In the genomic region with DNA sequence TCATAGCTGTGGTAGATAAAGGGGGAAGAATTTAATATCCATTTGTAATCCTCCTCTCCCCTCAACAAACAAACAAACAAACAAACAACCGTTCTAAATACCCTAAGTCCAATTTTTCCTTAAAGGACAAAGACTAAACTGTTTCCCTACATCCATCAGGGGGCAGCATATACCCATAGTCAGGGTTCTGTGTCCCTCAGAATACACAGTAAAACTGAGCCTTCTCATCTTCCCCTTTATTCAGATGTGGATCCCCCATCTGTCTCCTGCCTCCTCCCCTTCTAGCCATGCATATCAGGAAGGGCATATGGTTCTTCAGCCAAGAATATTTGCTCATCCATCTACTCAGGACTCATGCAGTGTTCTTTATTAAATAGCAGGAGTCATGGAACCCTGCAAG, we compare ENCODE assay signal across 10 mouse cellular contexts. TPM values are rescaled to one million over a fixed set of nuclear protein-coding genes. Genes with fewer than 3 reads are reported as not detected.
DNase-seq lines count a peak whose midpoint lies in the region; ATAC-seq and TF ChIP-seq lines count a peak whose summit lies in the region.
"Had no signal": no experiment of that assay in that cellular context is flagged by ENCODE, and none has a peak within 500 bp of the region (broad histone marks: within the 10 kb centered on the region; RNA-seq: fewer than 3 reads in every experiment).

No protein-coding gene starts in this region.

- H3K36me3 ChIP-seq in forebrain, embryonic 14.5 days (ENCODE audit: control insufficient read depth, insufficient read depth, low read length) = no peaks in the 10 kb centered on the region
- no peaks in the 10 kb centered on the region for H3K36me3 ChIP-seq in forebrain, embryonic 10.5 days (replicated peaks)
- H3K36me3 ChIP-seq in kidney, postnatal 0 days (ENCODE audit: insufficient read depth, low read length) = no peaks in the 10 kb centered on the region
- H3K36me3 ChIP-seq: heart, embryonic 13.5 days; midbrain, embryonic 12.5 days had no signal

- no peak overlapping the region for H3K9ac ChIP-seq in forebrain, embryonic 14.5 days (ENCODE audit: low read length)
- H3K9ac ChIP-seq in kidney, postnatal 0 days (ENCODE audit: low read depth, low read length) = no peak overlapping the region
- H3K9ac ChIP-seq: heart, embryonic 13.5 days; midbrain, embryonic 12.5 days had no signal

- no peaks in the 10 kb centered on the region for H3K9me3 ChIP-seq in forebrain, embryonic 14.5 days (replicated peaks; ENCODE audit: control insufficient read depth, low read length)
- H3K9me3 ChIP-seq in forebrain, embryonic 10.5 days = no peaks in the 10 kb centered on the region
- no peaks in the 10 kb centered on the region for H3K9me3 ChIP-seq in kidney, postnatal 0 days (replicated peaks; ENCODE audit: low read length)
- H3K9me3 ChIP-seq: heart, embryonic 13.5 days; midbrain, embryonic 12.5 days had no signal

- peak; percentile 90 for DNase-seq in forebrain, embryonic 14.5 days (ENCODE audit: low spot score)
- no peak for DNase-seq in forebrain, embryonic 10.5 days (ENCODE audit: extremely low spot score, low spot score)
- peak; percentile 60 to 65 for DNase-seq in right cerebral cortex, adult 2 months (ENCODE audit: low spot score in 2 of 2)
- DNase-seq in right cerebral cortex, postnatal 36 days (ENCODE audit: low spot score in 2 of 2) = no peak
- DNase-seq in embryo, embryonic 11 days = peak; percentile 78
- peak; percentile 92 for DNase-seq in kidney, postnatal 0 days (ENCODE audit: low spot score)
- DNase-seq in natural killer cell, adult 2 months (ENCODE audit: low spot score in 2 of 2) = peak; percentile 30 to 53
- DNase-seq in urinary bladder, adult 2 months (ENCODE audit: low spot score) = no peak

- H3K27ac ChIP-seq in forebrain, embryonic 14.5 days (ENCODE audit: low read depth, low read length) = no peak overlapping the region
- no peak overlapping the region for H3K27ac ChIP-seq in forebrain, embryonic 10.5 days
- H3K27ac ChIP-seq in kidney, postnatal 0 days = no peak overlapping the region
- H3K27ac ChIP-seq: heart, embryonic 13.5 days; midbrain, embryonic 12.5 days had no signal

- H3K4me1 ChIP-seq in forebrain, embryonic 14.5 days (ENCODE audit: control insufficient read depth, insufficient read depth, low read length) = peaks cover 9% of the 10 kb centered on the region
- peaks cover 32% of the 10 kb centered on the region for H3K4me1 ChIP-seq in forebrain, embryonic 10.5 days
- peaks cover 20% of the 10 kb centered on the region; the same call in 1 of the 2 replicates for H3K4me1 ChIP-seq in kidney, postnatal 0 days (replicated peaks; ENCODE audit: insufficient read depth, low read length)

- peak; percentile 82 for TF ChIP-seq CTCF in kidney, postnatal 0 days (IDR thresholded peaks at IDR 0.05; ENCODE audit: low read depth)

- H3K4me2 ChIP-seq in forebrain, embryonic 14.5 days (ENCODE audit: low read length) = no peak overlapping the region
- no peak overlapping the region for H3K4me2 ChIP-seq in kidney, postnatal 0 days (ENCODE audit: low read length)
- H3K4me2 ChIP-seq: heart, embryonic 13.5 days; midbrain, embryonic 12.5 days had no signal

- peaks cover 19% of the 10 kb centered on the region for H3K27me3 ChIP-seq in forebrain, embryonic 14.5 days (replicated peaks; ENCODE audit: control insufficient read depth, insufficient read depth, low read length)
- peaks cover 55% of the 10 kb centered on the region for H3K27me3 ChIP-seq in forebrain, embryonic 10.5 days (ENCODE audit: poor library complexity, severe bottlenecking)
- peaks cover 12% of the 10 kb centered on the region for H3K27me3 ChIP-seq in kidney, postnatal 0 days (ENCODE audit: insufficient read depth, low read length)

- ATAC-seq in forebrain, embryonic 14.5 days = peak; percentile 33; the same call in 1 of the 2 replicates
- ATAC-seq in kidney, postnatal 0 days (replicated peaks; ENCODE audit: low FRiP score, low read depth) = no peak

- H3K4me3 ChIP-seq in forebrain, embryonic 14.5 days (ENCODE audit: low read depth, low read length) = no peak overlapping the region
- H3K4me3 ChIP-seq in forebrain, embryonic 10.5 days = no peak overlapping the region
- H3K4me3 ChIP-seq in kidney, postnatal 0 days (replicated peaks; ENCODE audit: low read depth, low read length) = no peak overlapping the region
- H3K4me3 ChIP-seq: heart, embryonic 13.5 days; midbrain, embryonic 12.5 days had no signal

- WGBS in forebrain, embryonic 14.5 days = 14% methylated on average over 1 of the region's 1 CpGs
- WGBS in forebrain, embryonic 10.5 days = 8% methylated on average over 1 of the region's 1 CpGs
- 7% methylated on average over 1 of the region's 1 CpGs for WGBS in kidney, postnatal 0 days

RNA-seq across cellular contexts. Expression of a gene that starts 1.4 kb away (rescaled TPM):
- polyA plus RNA-seq in forebrain, embryonic 14.5 days (2014; fragmentation: Nextera tagmentation; extraction: Ambion mirVana) = 34.3 and 36.6 TPM in 2 replicates
- 53.8 and 58.1 TPM in 2 replicates for polyA plus RNA-seq in forebrain, embryonic 10.5 days (2016; fragmentation: Nextera tagmentation; extraction: Ambion mirVana)
- 26.6 and 30.9 TPM in 2 replicates for polyA plus RNA-seq in kidney, postnatal 0 days (2015; fragmentation: Nextera tagmentation; extraction: Ambion mirVana)
- polyA plus RNA-seq in urinary bladder, adult 2 months (2012; rRNA removed) = 30.5 and 37.1 TPM in 2 replicates

RNA-seq across cellular contexts. Expression of a gene that starts 13.2 kb away (rescaled TPM):
- polyA plus RNA-seq in forebrain, embryonic 14.5 days (2014; fragmentation: Nextera tagmentation; extraction: Ambion mirVana) = 1.9 and 3.8 TPM in 2 replicates
- polyA plus RNA-seq in forebrain, embryonic 10.5 days (2016; fragmentation: Nextera tagmentation; extraction: Ambion mirVana) = 1.3 and 1.8 TPM in 2 replicates
- polyA plus RNA-seq in kidney, postnatal 0 days (2015; fragmentation: Nextera tagmentation; extraction: Ambion mirVana) = 0.50 and 0.76 TPM in 2 replicates
- 0.41 and 0.52 TPM in 2 replicates for polyA plus RNA-seq in urinary bladder, adult 2 months (2012; rRNA removed)

RNA-seq across cellular contexts. Expression of a gene that starts 50.0 kb away (rescaled TPM):
- 34.5 and 50.2 TPM in 2 replicates for polyA plus RNA-seq in forebrain, embryonic 14.5 days (2014; fragmentation: Nextera tagmentation; extraction: Ambion mirVana)
- 39.6 and 39.7 TPM in 2 replicates for polyA plus RNA-seq in forebrain, embryonic 10.5 days (2016; fragmentation: Nextera tagmentation; extraction: Ambion mirVana)
- polyA plus RNA-seq in kidney, postnatal 0 days (2015; fragmentation: Nextera tagmentation; extraction: Ambion mirVana) = 26.3 and 28.0 TPM in 2 replicates
- 29.6 and 33.9 TPM in 2 replicates for polyA plus RNA-seq in urinary bladder, adult 2 months (2012; rRNA removed)

Comparison
In these comparisons a context has a peak if more than half of its experiments do, and no peak if none do; other contexts are left out.
1. DNase-seq: peak in forebrain, embryonic 14.5 days (single experiment), right cerebral cortex, adult 2 months (2 of 2), embryo, embryonic 11 days (single experiment), kidney, postnatal 0 days (single experiment) and natural killer cell, adult 2 months (2 of 2); none in forebrain, embryonic 10.5 days (single experiment), right cerebral cortex, postnatal 36 days (0 of 2) and urinary bladder, adult 2 months (single experiment).